ENCODE assay signal across 9 mouse cellular contexts in genomic region chr2:128312659-128313581, GRCm38 (mm10).
DNase-seq lines count a peak whose midpoint lies in the region; ATAC-seq lines count a peak whose summit lies in the region.
"Had no signal": no experiment of that assay in that cellular context is flagged by ENCODE, and none has a peak within 500 bp of the region (broad histone marks: within the 10 kb centered on the region; RNA-seq: fewer than 3 reads in every experiment).

No protein-coding gene starts in this region.

- no peaks in the 10 kb centered on the region for H3K36me3 ChIP-seq in kidney, embryonic 14.5 days (ENCODE audit: control insufficient read depth, insufficient read depth, low read length)
- no peaks in the 10 kb centered on the region for H3K36me3 ChIP-seq in forebrain, embryonic 14.5 days (ENCODE audit: control insufficient read depth, insufficient read depth, low read length)
- no peaks in the 10 kb centered on the region for H3K36me3 ChIP-seq in hindbrain, embryonic 14.5 days (replicated peaks; ENCODE audit: control insufficient read depth, insufficient read depth)
- H3K36me3 ChIP-seq in neural tube, embryonic 12.5 days: no peaks in the 10 kb centered on the region

- 48% methylated on average over 12 of the region's 12 CpGs for WGBS in kidney, embryonic 14.5 days
- WGBS in forebrain, embryonic 14.5 days: 69% methylated on average over 11 of the region's 12 CpGs
- WGBS in hindbrain, embryonic 14.5 days: 53% methylated on average over 12 of the region's 12 CpGs
- 45% methylated on average over 12 of the region's 12 CpGs for WGBS in neural tube, embryonic 12.5 days

- no peaks in the 10 kb centered on the region for H3K9me3 ChIP-seq in kidney, embryonic 14.5 days (ENCODE audit: control insufficient read depth, low read length)
- H3K9me3 ChIP-seq in forebrain, embryonic 14.5 days (replicated peaks; ENCODE audit: control insufficient read depth, low read length): no peaks in the 10 kb centered on the region
- H3K9me3 ChIP-seq in hindbrain, embryonic 14.5 days (ENCODE audit: control insufficient read depth, low read length): no peaks in the 10 kb centered on the region
- no peaks in the 10 kb centered on the region for H3K9me3 ChIP-seq in neural tube, embryonic 12.5 days

- H3K4me3 ChIP-seq in kidney, embryonic 14.5 days (ENCODE audit: low read length): no peak overlapping the region
- H3K4me3 ChIP-seq in forebrain, embryonic 14.5 days (ENCODE audit: low read depth, low read length): no peak overlapping the region
- H3K4me3 ChIP-seq in hindbrain, embryonic 14.5 days (replicated peaks; ENCODE audit: low read length): no peak overlapping the region
- H3K4me3 ChIP-seq in neural tube, embryonic 12.5 days: peak overlapping the region; percentile 9; the same call in 1 of the 2 replicates

- no peak; the same call in none of the 2 replicates for ATAC-seq in kidney, embryonic 14.5 days (ENCODE audit: low FRiP score, low TSS enrichment)
- peak; percentile 34; the same call in 1 of the 2 replicates for ATAC-seq in forebrain, embryonic 14.5 days
- no peak for ATAC-seq in hindbrain, embryonic 14.5 days (ENCODE audit: low FRiP score)
- no peak for ATAC-seq in neural tube, embryonic 12.5 days (ENCODE audit: low FRiP score, low read depth)
- ATAC-seq: Patski had no signal

- peaks cover 15% of the 10 kb centered on the region for H3K4me1 ChIP-seq in kidney, embryonic 14.5 days (ENCODE audit: control insufficient read depth, insufficient read depth, low read length)
- peaks cover 10% of the 10 kb centered on the region; the same call in 1 of the 2 replicates for H3K4me1 ChIP-seq in forebrain, embryonic 14.5 days (ENCODE audit: control insufficient read depth, insufficient read depth, low read length)
- 0 out of 2 replicates have a peak, but pooled peaks cover 3% of the 10 kb centered on the region for H3K4me1 ChIP-seq in hindbrain, embryonic 14.5 days (replicated peaks; ENCODE audit: control insufficient read depth, insufficient read depth, low read length)
- H3K4me1 ChIP-seq in neural tube, embryonic 12.5 days: peaks cover 9% of the 10 kb centered on the region

- no peak for DNase-seq in kidney, adult 11 months
- DNase-seq in forebrain, embryonic 14.5 days (ENCODE audit: low spot score): no peak
- no peak for DNase-seq in hindbrain, embryonic 14.5 days (ENCODE audit: low spot score)
- DNase-seq in urinary bladder, postnatal 36 days (ENCODE audit: low spot score in 2 of 2): no peak
- DNase-seq in adrenal gland, postnatal 10 days: no peak
- no peak for DNase-seq in adrenal gland, postnatal 25 days

- H3K27ac ChIP-seq in kidney, embryonic 14.5 days (ENCODE audit: low read depth, low read length): no peak overlapping the region
- no peak overlapping the region for H3K27ac ChIP-seq in forebrain, embryonic 14.5 days (ENCODE audit: low read depth, low read length)
- H3K27ac ChIP-seq in hindbrain, embryonic 14.5 days: no peak overlapping the region
- no peak overlapping the region for H3K27ac ChIP-seq in neural tube, embryonic 12.5 days

- H3K27me3 ChIP-seq in kidney, embryonic 14.5 days (ENCODE audit: control insufficient read depth, insufficient read depth, low read length): no peaks in the 10 kb centered on the region
- no peaks in the 10 kb centered on the region for H3K27me3 ChIP-seq in forebrain, embryonic 14.5 days (replicated peaks; ENCODE audit: control insufficient read depth, insufficient read depth, low read length)
- no peaks in the 10 kb centered on the region for H3K27me3 ChIP-seq in hindbrain, embryonic 14.5 days (ENCODE audit: control insufficient read depth, insufficient read depth, low read length)
- H3K27me3 ChIP-seq in neural tube, embryonic 12.5 days (replicated peaks): no peaks in the 10 kb centered on the region
- H3K27me3 ChIP-seq: Patski had no signal

- H3K9ac ChIP-seq in kidney, embryonic 14.5 days (ENCODE audit: low read depth, low read length): no peak overlapping the region
- H3K9ac ChIP-seq in forebrain, embryonic 14.5 days (ENCODE audit: low read length): no peak overlapping the region
- H3K9ac ChIP-seq in hindbrain, embryonic 14.5 days: no peak overlapping the region
- 0 out of 2 replicates have a peak overlapping the region, but pooled peaks have one; percentile 33 for H3K9ac ChIP-seq in neural tube, embryonic 12.5 days

- peak overlapping the region; percentile 34 for H3K4me2 ChIP-seq in kidney, embryonic 14.5 days (replicated peaks; ENCODE audit: low read depth, low read length)
- peak overlapping the region; percentile 42 for H3K4me2 ChIP-seq in forebrain, embryonic 14.5 days (ENCODE audit: low read length)
- peak overlapping the region; percentile 39 for H3K4me2 ChIP-seq in hindbrain, embryonic 14.5 days (replicated peaks)
- peak overlapping the region; percentile 54 for H3K4me2 ChIP-seq in neural tube, embryonic 12.5 days (replicated peaks)
